Mouse (Mus musculus) neural tube, embryonic 11.5 days (tissue): ENCODE results near the gene Mrpl27. TPM values are rescaled to one million over a fixed set of nuclear protein-coding genes. Genes with fewer than 3 reads are reported as not detected.

Experiments used
- ATAC-seq: fragments of 200-750 bp; cut with Nextera tagmentation; 2 replicates; pipeline ENCODE4 v1.8.0; 2017; ENCODE audit warnings: moderate number of reproducible peaks, mild to moderate bottlenecking, moderate TSS enrichment, moderate library complexity; ENCODE audit not compliant: insufficient read depth, low FRiP score, low TSS enrichment
- DNase-seq: peaks from one replicate; pipeline ENCODE4 v3.0.0-alpha.2; 2015; ENCODE audit warnings: low spot score
- H3K27ac ChIP-seq: fragments of 300-500 bp; sonication (generic); 2 replicates; pipeline ENCODE4 v1.5.1; 2014; ENCODE audit warnings: low read depth, mild to moderate bottlenecking, low read length
- H3K27me3 ChIP-seq: fragments of 300-500 bp; sonication (generic); 2 replicates; pipeline ENCODE4 v1.6.1; 2014; ENCODE audit warnings: mild to moderate bottlenecking, low read length, mixed read lengths; ENCODE audit not compliant: control insufficient read depth, insufficient read depth
- H3K36me3 ChIP-seq: fragments of 300-500 bp; sonication (generic); 2 replicates; pipeline ENCODE4 v1.6.1; 2014; ENCODE audit warnings: mild to moderate bottlenecking, low read length, moderate library complexity, mixed read lengths; ENCODE audit not compliant: control insufficient read depth, insufficient read depth
- H3K4me1 ChIP-seq: fragments of 300-500 bp; sonication (generic); 2 replicates; pipeline ENCODE4 v1.6.1; 2014; ENCODE audit warnings: low read length, mixed read lengths; ENCODE audit not compliant: control insufficient read depth, insufficient read depth
- H3K4me2 ChIP-seq: fragments of 300-500 bp; sonication (generic); 2 replicates; pipeline ENCODE4 v1.6.1; 2014; ENCODE audit warnings: low read depth, mild to moderate bottlenecking, moderate library complexity
- H3K4me3 ChIP-seq: fragments of 300-500 bp; sonication (generic); 2 replicates; pipeline ENCODE4 v1.5.1; 2014; ENCODE audit warnings: low read depth, low read length
- H3K9ac ChIP-seq: fragments of 300-500 bp; sonication (generic); 2 replicates; pipeline ENCODE4 v1.6.1; 2014; ENCODE audit warnings: mild to moderate bottlenecking, low read length
- H3K9me3 ChIP-seq: fragments of 300-500 bp; sonication (generic); 2 replicates; pipeline ENCODE4 v1.6.1; 2016; ENCODE audit warnings: low read length; ENCODE audit not compliant: control insufficient read depth
- WGBS: fragments of 180-500 bp; shearing (Covaris S2); extraction: QIAGEN DNeasy Blood & Tissue Kit; methylation state at CpG from one replicate; pipeline ENCODE4 v1.1.7; 2014; 5-methylcytosine and 5-hydroxymethylcytosine counted together
- polyA plus RNA-seq: library from polyadenylated mRNA; unstranded; fragments of >200 nt; fragmentation: Nextera tagmentation; extraction: Ambion mirVana; gene quantifications from 2 replicates; pipeline ENCODE4 v1.2.1, GENCODE M21; 2014

Gene Mrpl27
- polyA plus RNA-seq, 1 experiment from 2014 or later = 118 TPM

GRCm38 (mm10) chr11:94629199-94629883 is 24.2 kb upstream of the Mrpl27 start, which contains the start of gene Lrrc59:
Gene Lrrc59, plus strand, starts transcription at chr11:94629767.
- no peaks in the 10 kb centered on the region for H3K9me3 ChIP-seq
- H3K4me2 ChIP-seq = peak within 1 kb of the TSS; percentile 84
- peak within 1 kb of the TSS; percentile 77 for H3K9ac ChIP-seq
- no peaks in the 10 kb centered on the region for H3K27me3 ChIP-seq
- H3K4me1 ChIP-seq = 0 out of 2 replicates have a peak, but pooled peaks cover 2% of the 10 kb centered on the region
- DNase-seq (peak; percentile 96), ATAC-seq (peak; percentile 90)
- H3K36me3 ChIP-seq = 0 out of 2 replicates have a peak, but pooled peaks cover 7% of the 10 kb centered on the region
- WGBS = 7% methylated on average over 40 of the region's 41 CpGs
- H3K4me3 ChIP-seq = peak within 1 kb of the TSS; percentile 87
- H3K27ac ChIP-seq = peak within 1 kb of the TSS; percentile 11; the same call in 1 of the 2 replicates

GRCm38 (mm10) chr11:94629884-94630198 is 23.7 kb upstream of the Mrpl27 start:
- H3K9ac ChIP-seq = peak overlapping the region; percentile 77
- H3K4me2 ChIP-seq = peak overlapping the region; percentile 84
- 0% methylated on average over 25 of the region's 28 CpGs for WGBS
- ATAC-seq (peak; percentile 45; the same call in 1 of the 2 replicates), DNase-seq (no peak)
- no peaks in the 10 kb centered on the region for H3K9me3 ChIP-seq
- no peaks in the 10 kb centered on the region for H3K27me3 ChIP-seq
- peak overlapping the region; percentile 87 for H3K4me3 ChIP-seq
- H3K4me1 ChIP-seq = 0 out of 2 replicates have a peak, but pooled peaks cover 2% of the 10 kb centered on the region
- H3K27ac ChIP-seq = peak overlapping the region; percentile 11; the same call in 1 of the 2 replicates
- H3K36me3 ChIP-seq = 0 out of 2 replicates have a peak, but pooled peaks cover 9% of the 10 kb centered on the region

GRCm38 (mm10) chr11:94630199-94631011 is 23.2 kb upstream of the Mrpl27 start:
- 17% methylated on average over 26 of the region's 26 CpGs for WGBS
- H3K4me3 ChIP-seq = peak overlapping the region; percentile 87
- no peaks in the 10 kb centered on the region for H3K9me3 ChIP-seq
- DNase-seq = peak; percentile 38
- peak overlapping the region; percentile 77 for H3K9ac ChIP-seq
- H3K4me2 ChIP-seq = peak overlapping the region; percentile 84
- 0 out of 2 replicates have a peak, but pooled peaks cover 2% of the 10 kb centered on the region for H3K4me1 ChIP-seq
- no peaks in the 10 kb centered on the region for H3K27me3 ChIP-seq
- H3K27ac ChIP-seq = peak overlapping the region; percentile 11; the same call in 1 of the 2 replicates
- ATAC-seq = no peak
- H3K36me3 ChIP-seq = 0 out of 2 replicates have a peak, but pooled peaks cover 9% of the 10 kb centered on the region

- WGBS = 96% methylated on average over 5 of the region's 5 CpGs
- Histone ChIP-seq H3K9ac (no peak overlapping the region), H3K9me3 (no peaks in the 10 kb centered on the region), H3K4me3 (no peak overlapping the region), H3K36me3 (peaks cover 13% of the 10 kb centered on the region), H3K27ac (no peak overlapping the region), H3K27me3 (no peaks in the 10 kb centered on the region), H3K4me2 (no peak overlapping the region), H3K4me1 (0 out of 2 replicates have a peak, but pooled peaks cover 2% of the 10 kb centered on the region)
- ATAC-seq (no peak), DNase-seq (no peak)
These were observed 21.6 kb upstream of the Mrpl27 start for GRCm38 (mm10) chr11:94631969-94632368.

- H3K9me3 ChIP-seq = no peaks in the 10 kb centered on the region
- DNase-seq (no peak), ATAC-seq (no peak)
- peaks cover 21% of the 10 kb centered on the region for H3K36me3 ChIP-seq
- H3K27me3 ChIP-seq = no peaks in the 10 kb centered on the region
- 0 out of 2 replicates have a peak, but pooled peaks cover 2% of the 10 kb centered on the region for H3K4me1 ChIP-seq
- H3K9ac ChIP-seq = no peak overlapping the region
- no peak overlapping the region for H3K4me3 ChIP-seq
- no peak overlapping the region for H3K27ac ChIP-seq
- 89% methylated on average over 8 of the region's 8 CpGs for WGBS
- H3K4me2 ChIP-seq = no peak overlapping the region
These were observed 20.6 kb upstream of the Mrpl27 start for GRCm38 (mm10) chr11:94632988-94633387.

GRCm38 (mm10) chr11:94634431-94634830 is 19.1 kb upstream of the Mrpl27 start:
- no peaks in the 10 kb centered on the region for H3K27me3 ChIP-seq
- no peak overlapping the region for H3K4me3 ChIP-seq
- H3K4me1 ChIP-seq = 0 out of 2 replicates have a peak, but pooled peaks cover 2% of the 10 kb centered on the region
- DNase-seq = no peak
- no peak overlapping the region for H3K27ac ChIP-seq
- H3K4me2 ChIP-seq = no peak overlapping the region
- H3K9me3 ChIP-seq = no peaks in the 10 kb centered on the region
- H3K9ac ChIP-seq = no peak overlapping the region
- WGBS = 86% methylated on average over 5 of the region's 5 CpGs
- no peak for ATAC-seq
- H3K36me3 ChIP-seq = peaks cover 21% of the 10 kb centered on the region

- Histone ChIP-seq H3K4me3 (no peak overlapping the region), H3K9me3 (no peaks in the 10 kb centered on the region), H3K9ac (no peak overlapping the region), H3K4me2 (no peak overlapping the region), H3K27me3 (no peaks in the 10 kb centered on the region), H3K36me3 (peaks cover 33% of the 10 kb centered on the region), H3K27ac (no peak overlapping the region), H3K4me1 (no peaks in the 10 kb centered on the region)
- ATAC-seq (no peak), DNase-seq (no peak)
- WGBS = 89% methylated on average over 8 of the region's 8 CpGs
These were observed 8.9 kb upstream of the Mrpl27 start for GRCm38 (mm10) chr11:94644461-94645219.

- DNase-seq (no peak), ATAC-seq (no peak)
- 97% methylated on average over 4 of the region's 4 CpGs for WGBS
- no peak overlapping the region for H3K27ac ChIP-seq
- H3K4me3 ChIP-seq = no peak overlapping the region
- H3K9ac ChIP-seq = no peak overlapping the region
- H3K27me3 ChIP-seq = no peaks in the 10 kb centered on the region
- no peaks in the 10 kb centered on the region for H3K4me1 ChIP-seq
- no peaks in the 10 kb centered on the region for H3K9me3 ChIP-seq
- H3K36me3 ChIP-seq = peaks cover 29% of the 10 kb centered on the region
- H3K4me2 ChIP-seq = no peak overlapping the region
These were observed 7.1 kb upstream of the Mrpl27 start for GRCm38 (mm10) chr11:94646457-94646856.
